Mouse (Mus musculus) intestine, embryonic 16.5 days (tissue): ENCODE results near the gene Lpcat2b. TPM values are rescaled to one million over a fixed set of nuclear protein-coding genes. Genes with fewer than 3 reads are reported as not detected.

Experiments
- ATAC-seq: fragments of 200-750 bp; cut with Nextera tagmentation; 2 replicates; pipeline ENCODE4 v1.8.0; 2017; ENCODE audit warnings: moderate TSS enrichment, moderate library complexity
- H3K27ac ChIP-seq: fragments of 300-500 bp; sonication (generic); 2 replicates; pipeline ENCODE4 v1.5.1; 2014; ENCODE audit warnings: mild to moderate bottlenecking, low read length
- H3K27me3 ChIP-seq: fragments of 300-500 bp; sonication (generic); replicated peaks from 2 replicates; pipeline ENCODE4 v1.6.1; 2014; ENCODE audit warnings: low read length, control low read depth, mixed read lengths; ENCODE audit not compliant: control insufficient read depth, insufficient read depth
- H3K36me3 ChIP-seq: fragments of 300-500 bp; sonication (generic); 2 replicates; pipeline ENCODE4 v1.6.1; 2014; ENCODE audit warnings: low read length, control low read depth; ENCODE audit not compliant: control insufficient read depth, insufficient read depth
- H3K4me1 ChIP-seq: fragments of 300-500 bp; sonication (generic); 2 replicates; pipeline ENCODE4 v1.6.1; 2014; ENCODE audit warnings: low read length, control low read depth, mixed read lengths; ENCODE audit not compliant: control insufficient read depth, insufficient read depth
- H3K4me2 ChIP-seq: fragments of 300-500 bp; sonication (generic); 2 replicates; pipeline ENCODE4 v1.6.1; 2014; ENCODE audit warnings: low read depth, low read length, control low read depth
- H3K4me3 ChIP-seq: fragments of 300-500 bp; sonication (generic); 2 replicates; pipeline ENCODE4 v1.5.1; 2014; ENCODE audit warnings: mild to moderate bottlenecking, low read length
- H3K9ac ChIP-seq: fragments of 300-500 bp; sonication (generic); 2 replicates; pipeline ENCODE4 v1.6.1; 2014; ENCODE audit warnings: low read depth, low read length
- H3K9me3 ChIP-seq: fragments of 300-500 bp; sonication (generic); 2 replicates; pipeline ENCODE4 v1.6.1; 2016; ENCODE audit warnings: low read length, control low read depth; ENCODE audit not compliant: control insufficient read depth
- WGBS: fragments of 180-500 bp; shearing (Covaris S2); extraction: QIAGEN DNeasy Blood & Tissue Kit; methylation state at CpG from one replicate; pipeline ENCODE4 v1.1.7; 2014; 5-methylcytosine and 5-hydroxymethylcytosine counted together
- polyA plus RNA-seq: library from polyadenylated mRNA; unstranded; fragments of >200 nt; fragmentation: Nextera tagmentation; extraction: Ambion mirVana; gene quantifications from 2 replicates; pipeline ENCODE4 v1.2.1, GENCODE M21; 2015

The Lpcat2b gene
- polyA plus RNA-seq, 1 experiment from 2014 or later, result not detected

GRCm38 (mm10) chr5:107438353-107438752, 7.0 kb downstream of the Lpcat2b start:
- Histone ChIP-seq H3K27ac (peak overlapping the region; percentile 89; the same call in 1 of the 2 replicates), H3K4me2 (peak overlapping the region; percentile 81), H3K4me3 (peak overlapping the region; percentile 94), H3K9ac (peak overlapping the region; percentile 96), H3K36me3 (no peaks in the 10 kb centered on the region), H3K27me3 (no peaks in the 10 kb centered on the region), H3K4me1 (peaks cover 6% of the 10 kb centered on the region), H3K9me3 (no peaks in the 10 kb centered on the region)
- WGBS, result 15% methylated on average over 7 of the region's 7 CpGs
- peak; percentile 41 for ATAC-seq

GRCm38 (mm10) chr5:107441881-107442280, 10.5 kb downstream of the Lpcat2b start:
- Histone ChIP-seq H3K4me3 (no peak overlapping the region), H3K4me1 (peaks cover 6% of the 10 kb centered on the region), H3K9me3 (no peaks in the 10 kb centered on the region), H3K4me2 (no peak overlapping the region), H3K27ac (no peak overlapping the region), H3K27me3 (no peaks in the 10 kb centered on the region), H3K36me3 (no peaks in the 10 kb centered on the region), H3K9ac (no peak overlapping the region)
- 73% methylated on average over 5 of the region's 5 CpGs for WGBS
- ATAC-seq, result no peak

- 91% methylated on average over 4 of the region's 4 CpGs for WGBS
- H3K9ac ChIP-seq, result no peak overlapping the region
These were observed 12.9 kb downstream of the Lpcat2b start for GRCm38 (mm10) chr5:107444251-107444650.

GRCm38 (mm10) chr5:107447977-107448376, 16.6 kb downstream of the Lpcat2b start:
- 59% methylated on average over 4 of the region's 4 CpGs for WGBS
- ATAC-seq, result peak; percentile 81
- Histone ChIP-seq H3K9ac (no peak overlapping the region), H3K36me3 (no peaks in the 10 kb centered on the region), H3K9me3 (no peaks in the 10 kb centered on the region), H3K4me3 (no peak overlapping the region), H3K4me2 (no peak overlapping the region), H3K27me3 (no peaks in the 10 kb centered on the region), H3K27ac (no peak overlapping the region), H3K4me1 (no peaks in the 10 kb centered on the region)

More at GRCm38 (mm10) chr5:107444251-107444650, 12.9 kb downstream of the Lpcat2b start:
- H3K36me3 ChIP-seq, result no peaks in the 10 kb centered on the region
- H3K27ac ChIP-seq, result no peak overlapping the region
- H3K9me3 ChIP-seq, result no peaks in the 10 kb centered on the region
- no peak overlapping the region for H3K4me3 ChIP-seq
- no peak overlapping the region for H3K4me2 ChIP-seq
- no peaks in the 10 kb centered on the region for H3K27me3 ChIP-seq
- no peaks in the 10 kb centered on the region for H3K4me1 ChIP-seq
- no peak for ATAC-seq

GRCm38 (mm10) chr5:107448784-107449183, 17.4 kb downstream of the Lpcat2b start:
- no peak for ATAC-seq
- Histone ChIP-seq H3K36me3 (no peaks in the 10 kb centered on the region), H3K4me3 (no peak overlapping the region), H3K27ac (no peak overlapping the region), H3K9ac (no peak overlapping the region), H3K9me3 (no peaks in the 10 kb centered on the region), H3K27me3 (no peaks in the 10 kb centered on the region), H3K4me1 (no peaks in the 10 kb centered on the region), H3K4me2 (no peak overlapping the region)
- WGBS, result 88% methylated on average over 4 of the region's 4 CpGs

- H3K36me3 ChIP-seq, result no peaks in the 10 kb centered on the region
- no peak overlapping the region for H3K27ac ChIP-seq
- WGBS, result 72% methylated on average over 5 of the region's 5 CpGs
- H3K4me3 ChIP-seq, result no peak overlapping the region
- no peaks in the 10 kb centered on the region for H3K9me3 ChIP-seq
- no peaks in the 10 kb centered on the region for H3K4me1 ChIP-seq
- no peak overlapping the region for H3K4me2 ChIP-seq
- no peaks in the 10 kb centered on the region for H3K27me3 ChIP-seq
- ATAC-seq, result 0 out of 2 replicates have a peak, but pooled peaks have one; percentile 52
- H3K9ac ChIP-seq, result no peak overlapping the region
These were observed 18.3 kb downstream of the Lpcat2b start for GRCm38 (mm10) chr5:107449620-107450019.

GRCm38 (mm10) chr5:107450299-107450698, 18.9 kb downstream of the Lpcat2b start:
- Histone ChIP-seq H3K36me3 (no peaks in the 10 kb centered on the region), H3K27ac (no peak overlapping the region), H3K9me3 (no peaks in the 10 kb centered on the region), H3K4me2 (no peak overlapping the region), H3K4me3 (no peak overlapping the region), H3K4me1 (no peaks in the 10 kb centered on the region), H3K9ac (no peak overlapping the region), H3K27me3 (no peaks in the 10 kb centered on the region)
- 93% methylated on average over 5 of the region's 5 CpGs for WGBS
- ATAC-seq, result no peak

GRCm38 (mm10) chr5:107462147-107463076, 31.1 kb downstream of the Lpcat2b start:
- Histone ChIP-seq H3K4me1 (no peaks in the 10 kb centered on the region), H3K36me3 (no peaks in the 10 kb centered on the region), H3K9ac (no peak overlapping the region), H3K27ac (no peak overlapping the region), H3K9me3 (no peaks in the 10 kb centered on the region), H3K27me3 (no peaks in the 10 kb centered on the region), H3K4me3 (no peak overlapping the region), H3K4me2 (no peak overlapping the region)
- no peak for ATAC-seq
- 90% methylated on average over 4 of the region's 4 CpGs for WGBS

- Histone ChIP-seq H3K36me3 (no peaks in the 10 kb centered on the region), H3K4me1 (no peaks in the 10 kb centered on the region), H3K4me3 (no peak overlapping the region), H3K9ac (no peak overlapping the region), H3K27ac (no peak overlapping the region), H3K9me3 (no peaks in the 10 kb centered on the region), H3K27me3 (no peaks in the 10 kb centered on the region), H3K4me2 (no peak overlapping the region)
- no peak for ATAC-seq
- 62% methylated on average over 5 of the region's 5 CpGs for WGBS
These were observed 35.2 kb downstream of the Lpcat2b start for GRCm38 (mm10) chr5:107466501-107466900.
